ENCODE assay signal across 16 mouse cellular contexts in the genomic region with DNA sequence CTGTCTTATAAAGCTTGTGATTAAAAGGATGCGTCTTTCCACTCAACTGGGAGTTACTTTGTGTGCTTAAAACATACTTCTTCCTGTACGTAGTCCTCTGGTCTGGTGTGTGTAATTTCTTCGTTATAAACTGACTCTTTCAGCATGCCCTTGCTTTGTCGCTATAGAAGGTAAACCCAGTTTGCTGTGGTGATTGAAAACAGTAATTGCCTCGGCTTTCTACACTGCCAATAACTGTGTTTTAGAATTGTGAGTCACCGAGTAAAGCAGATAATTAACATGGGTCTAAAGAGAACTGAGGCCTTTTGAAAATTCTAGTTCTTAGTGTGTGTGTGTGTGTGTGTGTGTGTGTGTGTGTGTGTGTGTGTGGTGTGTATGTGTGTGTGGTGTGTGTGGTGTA.
DNase-seq lines count a peak whose midpoint lies in the region; ATAC-seq and TF ChIP-seq lines count a peak whose summit lies in the region.
"Had no signal": no experiment of that assay in that cellular context is flagged by ENCODE, and none has a peak within 500 bp of the region (broad histone marks: within the 10 kb centered on the region; RNA-seq: fewer than 3 reads in every experiment).

No protein-coding gene starts in this region.

- no peak for TF ChIP-seq POLR2A in myocyte (IDR thresholded peaks at IDR 0.05; ENCODE audit: insufficient read length, low read depth)

- DNase-seq in hindbrain, embryonic 11.5 days (ENCODE audit: low spot score), result no peak
- no peak for DNase-seq in embryonic facial prominence, embryonic 10.5 days (ENCODE audit: low spot score)
- no peak for DNase-seq in B cell, adult 2 months
- no peak for DNase-seq in adrenal gland, postnatal 14 days
- no peak for DNase-seq in adrenal gland, postnatal 4 days (ENCODE audit: low spot score in 2 of 2)
- DNase-seq: cerebellum, adult 8-10 months; gastrocnemius, postnatal 10 days; heart, postnatal 4 days; kidney, postnatal 25 days; lung, adult 18-20 months; thymus, postnatal 25 days had no signal

- ATAC-seq in hindbrain, embryonic 15.5 days (ENCODE audit: low FRiP score, low read depth), result no peak
- ATAC-seq in hindbrain, embryonic 11.5 days (ENCODE audit: low FRiP score), result no peak
- peak; percentile 30; the same call in 1 of the 2 replicates for ATAC-seq in forebrain, embryonic 15.5 days (replicated peaks)
- ATAC-seq: CD4-positive, CD25-positive, alpha-beta regulatory T cell, adult 4 months had no signal

- peak overlapping the region; percentile 60 for H3K27ac ChIP-seq in hindbrain, embryonic 15.5 days (replicated peaks)
- no peak overlapping the region for H3K27ac ChIP-seq in hindbrain, embryonic 11.5 days (ENCODE audit: low read depth, low read length)
- peak overlapping the region; percentile 26 for H3K27ac ChIP-seq in embryonic facial prominence, embryonic 10.5 days (replicated peaks)
- peak overlapping the region; percentile 29 for H3K27ac ChIP-seq in forebrain, embryonic 15.5 days (replicated peaks)

- H3K36me3 ChIP-seq in hindbrain, embryonic 15.5 days, result no peaks in the 10 kb centered on the region
- H3K36me3 ChIP-seq in hindbrain, embryonic 11.5 days (ENCODE audit: control insufficient read depth, insufficient read depth, low read length), result no peaks in the 10 kb centered on the region
- no peaks in the 10 kb centered on the region for H3K36me3 ChIP-seq in embryonic facial prominence, embryonic 10.5 days (replicated peaks)
- no peaks in the 10 kb centered on the region for H3K36me3 ChIP-seq in forebrain, embryonic 15.5 days
- H3K36me3 ChIP-seq in myocyte (ENCODE audit: control insufficient read depth, insufficient read depth), result no peaks in the 10 kb centered on the region
- H3K36me3 ChIP-seq: midbrain, embryonic 15.5 days had no signal

- no peaks in the 10 kb centered on the region for H3K27me3 ChIP-seq in hindbrain, embryonic 15.5 days
- no peaks in the 10 kb centered on the region for H3K27me3 ChIP-seq in hindbrain, embryonic 11.5 days (ENCODE audit: control insufficient read depth, insufficient read depth, low read length)
- no peaks in the 10 kb centered on the region for H3K27me3 ChIP-seq in embryonic facial prominence, embryonic 10.5 days (replicated peaks; ENCODE audit: low read depth, poor library complexity, severe bottlenecking)
- no peaks in the 10 kb centered on the region for H3K27me3 ChIP-seq in forebrain, embryonic 15.5 days
- H3K27me3 ChIP-seq in myocyte (ENCODE audit: control insufficient read depth, insufficient read depth, insufficient read length), result no peaks in the 10 kb centered on the region
- H3K27me3 ChIP-seq: midbrain, embryonic 15.5 days had no signal

- no peak overlapping the region for H3K4me2 ChIP-seq in hindbrain, embryonic 15.5 days
- no peak overlapping the region for H3K4me2 ChIP-seq in hindbrain, embryonic 11.5 days (replicated peaks; ENCODE audit: low read depth, low read length)
- H3K4me2 ChIP-seq in forebrain, embryonic 15.5 days (replicated peaks), result no peak overlapping the region
- H3K4me2 ChIP-seq in myocyte (ENCODE audit: low read depth), result peak overlapping the region; percentile 39
- H3K4me2 ChIP-seq: midbrain, embryonic 15.5 days had no signal

- 63% methylated on average over 6 of the region's 6 CpGs for WGBS in hindbrain, embryonic 15.5 days
- WGBS in hindbrain, embryonic 11.5 days, result 85% methylated on average over 6 of the region's 6 CpGs
- WGBS in embryonic facial prominence, embryonic 10.5 days, result 85% methylated on average over 6 of the region's 6 CpGs
- 21% methylated on average over 6 of the region's 6 CpGs for WGBS in forebrain, embryonic 15.5 days

- H3K79me2 ChIP-seq in myocyte (ENCODE audit: control insufficient read depth, insufficient read depth), result no peaks in the 10 kb centered on the region

- peaks cover 11% of the 10 kb centered on the region for H3K4me1 ChIP-seq in hindbrain, embryonic 15.5 days (replicated peaks)
- H3K4me1 ChIP-seq in hindbrain, embryonic 11.5 days (replicated peaks; ENCODE audit: control insufficient read depth, insufficient read depth, low read length), result no peaks in the 10 kb centered on the region
- peaks cover 12% of the 10 kb centered on the region for H3K4me1 ChIP-seq in embryonic facial prominence, embryonic 10.5 days
- H3K4me1 ChIP-seq in forebrain, embryonic 15.5 days, result peaks cover 16% of the 10 kb centered on the region

- no peak overlapping the region for H3K4me3 ChIP-seq in hindbrain, embryonic 15.5 days
- H3K4me3 ChIP-seq in hindbrain, embryonic 11.5 days (ENCODE audit: low read depth, low read length), result no peak overlapping the region
- no peak overlapping the region for H3K4me3 ChIP-seq in embryonic facial prominence, embryonic 10.5 days
- no peak overlapping the region for H3K4me3 ChIP-seq in forebrain, embryonic 15.5 days
- H3K4me3 ChIP-seq in myocyte, result no peak overlapping the region
- H3K4me3 ChIP-seq: midbrain, embryonic 15.5 days had no signal

- no peaks in the 10 kb centered on the region for H3K9me3 ChIP-seq in hindbrain, embryonic 15.5 days
- H3K9me3 ChIP-seq in hindbrain, embryonic 11.5 days (ENCODE audit: control insufficient read depth, low read length), result no peaks in the 10 kb centered on the region
- no peaks in the 10 kb centered on the region for H3K9me3 ChIP-seq in embryonic facial prominence, embryonic 10.5 days
- H3K9me3 ChIP-seq in forebrain, embryonic 15.5 days, result no peaks in the 10 kb centered on the region
- H3K9me3 ChIP-seq: midbrain, embryonic 15.5 days had no signal

- no peak overlapping the region for H3ac ChIP-seq in myocyte (ENCODE audit: control insufficient read depth, insufficient read length)

- no peak overlapping the region for H3K9ac ChIP-seq in hindbrain, embryonic 15.5 days
- no peak overlapping the region for H3K9ac ChIP-seq in hindbrain, embryonic 11.5 days (ENCODE audit: low read depth, low read length)
- no peak overlapping the region for H3K9ac ChIP-seq in forebrain, embryonic 15.5 days (replicated peaks)
- H3K9ac ChIP-seq: midbrain, embryonic 15.5 days had no signal

TF ChIP-seq in myocyte, 11 proteins besides CTCF, POLR2A, EP300 and RAD21:
- TF ChIP-seq MYOD1 (IDR thresholded peaks at IDR 0.05; ENCODE audit: control insufficient read depth in 1 of 3, insufficient read length in 2 of 3, low read depth in 2 of 3), result no peak
- no peak for TF ChIP-seq CEBPB (IDR thresholded peaks at IDR 0.05; ENCODE audit: insufficient read depth, poor library complexity, severe bottlenecking)
- TF ChIP-seq SRF (IDR thresholded peaks at IDR 0.05; ENCODE audit: control insufficient read depth, insufficient read length, low read depth), result no peak
- no peak for TF ChIP-seq USF1 (IDR thresholded peaks at IDR 0.05; ENCODE audit: low read depth)
